Mouse (Mus musculus): ENCODE data around the gene Olfr902. TPM values are rescaled to one million over a fixed set of nuclear protein-coding genes. Genes with fewer than 3 reads are reported as not detected.
"Not testable (repeated sequence)": the region's sequence is repeated elsewhere in the genome, so short reads cannot be mapped to it uniquely, and the experiment has no call there.

The Olfr902 gene
- not detected in 2 replicates for polyA plus RNA-seq (2014; fragmentation: Nextera tagmentation; extraction: Ambion mirVana)

DNA sequence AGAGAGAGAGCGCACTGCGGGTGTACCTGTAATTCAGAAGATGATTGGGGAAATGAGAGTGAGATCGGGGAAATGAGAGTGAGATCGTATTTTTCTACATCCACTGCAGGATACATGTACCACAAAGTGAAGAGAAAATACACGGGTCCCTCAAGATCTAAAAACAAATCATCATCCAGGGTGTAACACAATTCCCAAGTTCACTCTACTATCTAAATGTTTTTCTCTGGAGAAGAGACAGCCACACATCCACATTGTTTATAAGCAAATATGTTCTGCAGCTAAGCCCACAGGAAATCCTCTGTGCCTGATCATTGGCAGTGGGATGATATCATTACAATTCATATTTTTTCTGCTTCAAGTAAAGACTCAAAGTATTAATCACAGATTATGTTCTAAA lies at the start of gene Olfr902:
Olfr902 (plus strand) TSS at position 301 of the 400 bp plus-strand sequence.
- ATAC-seq (ENCODE audit: insufficient number of reproducible peaks, insufficient read depth, low FRiP score, low read depth) = no peak
- Histone ChIP-seq H3K27ac (replicated peaks in 1 of 2; ENCODE audit: control insufficient read depth in 1 of 2, insufficient read depth in 1 of 2, low read depth in 2 of 2, low read length in 2 of 2) (no peak within 1 kb of the TSS), H3K4me2 (ENCODE audit: low read length) (no peak within 1 kb of the TSS), H3K4me1 (ENCODE audit: control insufficient read depth in 2 of 2, insufficient read depth in 2 of 2, low read length in 2 of 2) (no peaks in the 10 kb centered on the region), H3K9me3 (ENCODE audit: control insufficient read depth, low read length) (no peaks in the 10 kb centered on the region), H3K27me3 (ENCODE audit: control insufficient read depth, insufficient read depth, low read length) (no peaks in the 10 kb centered on the region), H3K9ac (ENCODE audit: low read length) (no peak within 1 kb of the TSS), H3K36me3 (ENCODE audit: control insufficient read depth, insufficient read depth, low read length) (no peaks in the 10 kb centered on the region), H3K4me3 (ENCODE audit: control insufficient read depth in 1 of 2, insufficient read depth in 1 of 2, low read depth in 1 of 2, low read length in 2 of 2) (no peak within 1 kb of the TSS)
- 81% methylated on average over 5 of the region's 5 CpGs for WGBS

DNA sequence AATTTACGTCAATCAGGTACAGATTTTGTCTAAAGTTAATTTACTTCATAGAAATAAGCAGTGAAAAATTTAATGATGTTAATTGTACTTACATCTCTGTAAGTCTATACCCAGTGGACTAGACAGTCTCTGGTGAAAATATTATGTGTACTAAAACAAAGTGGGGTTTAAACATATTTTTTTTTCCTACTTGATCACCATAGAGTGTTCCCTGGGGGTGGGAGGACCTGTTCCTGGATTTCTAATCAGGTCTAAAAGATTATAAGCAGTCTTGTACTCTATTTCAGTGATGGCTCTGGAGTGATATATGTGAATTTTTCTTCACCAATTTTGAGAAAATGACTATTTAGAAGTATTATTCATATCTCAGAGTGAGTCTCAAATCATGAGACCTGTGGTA lies 46.1 kb upstream of the Olfr902 start, which contains the start of gene Olfr147:
Olfr147 (plus strand) TSS at position 301 of the 400 bp plus-strand sequence.
- ATAC-seq (ENCODE audit: insufficient number of reproducible peaks, insufficient read depth, low FRiP score, low read depth) = no peak
- WGBS = 70% methylated on average over 1 of the region's 1 CpGs
- no peak within 1 kb of the TSS for H3K4me2 ChIP-seq (ENCODE audit: low read length)

DNA sequence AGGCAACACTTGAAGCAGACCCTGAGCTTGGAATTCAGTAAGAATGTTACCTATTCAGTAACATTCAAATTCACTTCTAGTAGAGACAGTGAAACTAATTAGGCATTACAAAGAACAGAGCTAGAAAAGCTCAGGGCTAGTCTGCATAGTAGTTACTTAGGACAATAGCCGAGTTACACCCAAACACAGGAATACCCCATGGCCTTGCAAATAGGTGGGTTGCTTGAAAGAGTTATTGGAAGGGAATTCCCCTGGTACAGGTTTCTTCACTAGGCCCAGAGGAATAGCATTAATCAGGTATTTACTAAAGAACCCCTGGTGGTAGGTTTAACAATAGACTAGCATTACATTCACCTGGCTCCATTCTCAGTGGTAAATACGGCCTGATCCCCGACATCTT lies 40.0 kb upstream of the Olfr902 start:
- H3K27ac ChIP-seq (replicated peaks in 1 of 2; ENCODE audit: control insufficient read depth in 1 of 2, insufficient read depth in 1 of 2, low read depth in 2 of 2, low read length in 2 of 2); H3K36me3 ChIP-seq (ENCODE audit: control insufficient read depth, insufficient read depth, low read length); H3K4me1 ChIP-seq (ENCODE audit: control insufficient read depth in 2 of 2, insufficient read depth in 2 of 2, low read length in 2 of 2); ATAC-seq (ENCODE audit: insufficient number of reproducible peaks, insufficient read depth, low FRiP score, low read depth); H3K4me3 ChIP-seq (ENCODE audit: control insufficient read depth in 1 of 2, insufficient read depth in 1 of 2, low read depth in 1 of 2, low read length in 2 of 2); H3K9me3 ChIP-seq (ENCODE audit: control insufficient read depth, low read length); H3K27me3 ChIP-seq (ENCODE audit: control insufficient read depth, insufficient read depth, low read length); H3K4me2 ChIP-seq (ENCODE audit: low read length); H3K9ac ChIP-seq (ENCODE audit: low read length): not testable (repeated sequence)
- WGBS = 84% methylated on average over 3 of the region's 3 CpGs

More for the DNA sequence above, 46.1 kb upstream of the Olfr902 start, which contains the start of gene Olfr147:
- H3K4me1 ChIP-seq (ENCODE audit: control insufficient read depth in 2 of 2, insufficient read depth in 2 of 2, low read length in 2 of 2) = no peaks in the 10 kb centered on the region
- H3K9me3 ChIP-seq (ENCODE audit: control insufficient read depth, low read length) = no peaks in the 10 kb centered on the region
- no peak within 1 kb of the TSS for H3K4me3 ChIP-seq (ENCODE audit: control insufficient read depth in 1 of 2, insufficient read depth in 1 of 2, low read depth in 1 of 2, low read length in 2 of 2)
- no peak within 1 kb of the TSS for H3K9ac ChIP-seq (ENCODE audit: low read length)
- no peak within 1 kb of the TSS for H3K27ac ChIP-seq (replicated peaks in 1 of 2; ENCODE audit: control insufficient read depth in 1 of 2, insufficient read depth in 1 of 2, low read depth in 2 of 2, low read length in 2 of 2)
- no peaks in the 10 kb centered on the region for H3K36me3 ChIP-seq (ENCODE audit: control insufficient read depth, insufficient read depth, low read length)
- no peaks in the 10 kb centered on the region for H3K27me3 ChIP-seq (ENCODE audit: control insufficient read depth, insufficient read depth, low read length)

DNA sequence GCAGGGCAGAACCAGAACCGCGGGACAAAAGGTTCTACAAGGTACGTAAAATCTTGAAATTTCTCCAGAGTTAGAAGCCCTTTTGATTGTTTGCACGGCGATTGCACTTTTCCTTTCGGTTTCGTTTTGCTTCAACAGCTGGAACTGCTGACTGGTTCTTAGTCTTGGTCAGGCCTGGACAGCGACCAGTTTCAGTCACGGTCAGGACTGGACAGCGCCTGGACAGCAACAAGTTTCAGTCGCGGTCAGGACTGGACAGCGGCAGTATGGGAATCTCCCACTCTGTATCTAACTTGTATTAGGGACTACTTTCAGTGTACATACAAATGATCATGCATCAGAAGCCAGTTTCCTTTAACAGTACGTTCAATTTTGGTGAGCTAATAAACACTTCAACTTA lies 34.0 kb upstream of the Olfr902 start:
- not testable (repeated sequence) for H3K4me1 ChIP-seq (ENCODE audit: control insufficient read depth in 2 of 2, insufficient read depth in 2 of 2, low read length in 2 of 2); H3K9me3 ChIP-seq (ENCODE audit: control insufficient read depth, low read length); H3K27me3 ChIP-seq (ENCODE audit: control insufficient read depth, insufficient read depth, low read length); H3K4me3 ChIP-seq (ENCODE audit: control insufficient read depth in 1 of 2, insufficient read depth in 1 of 2, low read depth in 1 of 2, low read length in 2 of 2); H3K4me2 ChIP-seq (ENCODE audit: low read length); H3K36me3 ChIP-seq (ENCODE audit: control insufficient read depth, insufficient read depth, low read length); ATAC-seq (ENCODE audit: insufficient number of reproducible peaks, insufficient read depth, low FRiP score, low read depth); H3K27ac ChIP-seq (replicated peaks in 1 of 2; ENCODE audit: control insufficient read depth in 1 of 2, insufficient read depth in 1 of 2, low read depth in 2 of 2, low read length in 2 of 2); H3K9ac ChIP-seq (ENCODE audit: low read length)
- 85% methylated on average over 14 of the region's 14 CpGs for WGBS

DNA sequence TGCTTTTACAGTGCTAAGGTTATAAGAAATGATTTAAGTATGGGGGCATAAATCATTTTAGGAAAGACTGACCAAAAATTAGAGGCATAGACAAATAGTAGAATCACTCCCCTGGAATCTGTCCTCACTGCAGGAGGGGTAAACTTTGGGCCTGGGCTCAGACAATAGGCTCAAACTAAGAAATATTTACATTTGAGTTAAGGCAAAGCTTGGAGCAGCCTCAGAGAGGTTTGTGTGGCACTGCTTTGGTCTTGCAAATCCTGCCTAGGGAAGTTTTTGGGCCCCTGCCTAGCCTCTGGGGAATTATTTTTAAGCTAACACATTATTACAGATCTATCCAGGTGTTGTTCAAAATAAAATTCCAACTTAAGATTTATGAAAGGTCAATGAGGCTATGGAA lies 23.7 kb upstream of the Olfr902 start:
- Histone ChIP-seq H3K27ac (replicated peaks in 1 of 2; ENCODE audit: control insufficient read depth in 1 of 2, insufficient read depth in 1 of 2, low read depth in 2 of 2, low read length in 2 of 2) (no peak overlapping the region), H3K4me2 (ENCODE audit: low read length) (no peak overlapping the region), H3K9ac (ENCODE audit: low read length) (no peak overlapping the region), H3K27me3 (ENCODE audit: control insufficient read depth, insufficient read depth, low read length) (no peaks in the 10 kb centered on the region), H3K9me3 (ENCODE audit: control insufficient read depth, low read length) (0 out of 2 replicates have a peak, but pooled peaks cover 6% of the 10 kb centered on the region), H3K4me1 (ENCODE audit: control insufficient read depth in 2 of 2, insufficient read depth in 2 of 2, low read length in 2 of 2) (no peaks in the 10 kb centered on the region), H3K4me3 (ENCODE audit: control insufficient read depth in 1 of 2, insufficient read depth in 1 of 2, low read depth in 1 of 2, low read length in 2 of 2) (no peak overlapping the region), H3K36me3 (ENCODE audit: control insufficient read depth, insufficient read depth, low read length) (no peaks in the 10 kb centered on the region)
- no peak for ATAC-seq (ENCODE audit: insufficient number of reproducible peaks, insufficient read depth, low FRiP score, low read depth)

DNA sequence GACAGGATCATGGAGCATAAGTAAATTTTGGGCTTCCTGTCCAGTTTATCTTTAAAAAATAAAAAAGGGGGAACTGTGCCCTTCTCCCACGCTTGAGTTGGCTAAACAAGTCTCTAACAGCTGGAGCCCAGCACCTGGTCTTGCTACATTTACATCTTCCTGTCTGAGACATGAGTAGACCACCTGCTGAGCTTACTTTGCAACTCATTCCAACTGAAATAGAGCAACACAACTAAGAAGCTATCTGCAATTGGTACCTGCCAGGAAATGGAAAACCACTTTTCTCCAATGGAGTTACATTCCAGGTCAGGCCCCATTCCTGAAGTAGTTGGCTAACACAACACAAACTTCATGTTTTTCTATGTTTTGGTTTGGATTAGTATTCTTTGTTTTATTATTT lies 20.4 kb upstream of the Olfr902 start:
- H3K4me3 ChIP-seq (ENCODE audit: control insufficient read depth in 1 of 2, insufficient read depth in 1 of 2, low read depth in 1 of 2, low read length in 2 of 2) = no peak overlapping the region
- WGBS = 37% methylated on average over 1 of the region's 1 CpGs
- H3K36me3 ChIP-seq (ENCODE audit: control insufficient read depth, insufficient read depth, low read length) = no peaks in the 10 kb centered on the region
- no peaks in the 10 kb centered on the region for H3K4me1 ChIP-seq (ENCODE audit: control insufficient read depth in 2 of 2, insufficient read depth in 2 of 2, low read length in 2 of 2)
- no peak overlapping the region for H3K4me2 ChIP-seq (ENCODE audit: low read length)
- no peak for ATAC-seq (ENCODE audit: insufficient number of reproducible peaks, insufficient read depth, low FRiP score, low read depth)
- no peak overlapping the region for H3K9ac ChIP-seq (ENCODE audit: low read length)
- no peaks in the 10 kb centered on the region for H3K27me3 ChIP-seq (ENCODE audit: control insufficient read depth, insufficient read depth, low read length)
- 0 out of 2 replicates have a peak, but pooled peaks cover 6% of the 10 kb centered on the region for H3K9me3 ChIP-seq (ENCODE audit: control insufficient read depth, low read length)
- no peak overlapping the region for H3K27ac ChIP-seq (replicated peaks in 1 of 2; ENCODE audit: control insufficient read depth in 1 of 2, insufficient read depth in 1 of 2, low read depth in 2 of 2, low read length in 2 of 2)

DNA sequence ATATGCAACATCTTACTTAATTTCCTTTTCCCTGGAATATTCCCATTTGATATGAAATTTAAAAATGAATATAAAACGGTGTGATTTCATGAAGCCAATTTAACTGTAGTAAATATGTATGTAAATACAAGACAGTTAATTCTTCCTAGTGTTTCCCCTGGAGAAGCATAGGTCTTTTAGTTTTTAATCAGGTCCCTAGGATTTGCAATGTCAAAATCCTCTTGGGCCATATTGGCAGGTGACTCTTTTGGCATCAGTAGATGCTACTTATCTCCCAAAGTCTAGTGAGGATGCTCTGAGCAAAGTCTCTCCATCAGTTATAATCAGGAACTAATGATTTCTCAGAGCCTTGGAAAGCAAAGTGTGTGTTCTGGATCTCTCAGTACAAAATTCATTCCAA lies 18.3 kb upstream of the Olfr902 start, which contains the start of gene Olfr901:
Olfr901 (plus strand) TSS at position 301 of the 400 bp plus-strand sequence.
- Histone ChIP-seq H3K36me3 (ENCODE audit: control insufficient read depth, insufficient read depth, low read length) (no peaks in the 10 kb centered on the region), H3K4me1 (ENCODE audit: control insufficient read depth in 2 of 2, insufficient read depth in 2 of 2, low read length in 2 of 2) (no peaks in the 10 kb centered on the region), H3K4me2 (ENCODE audit: low read length) (no peak within 1 kb of the TSS), H3K4me3 (ENCODE audit: control insufficient read depth in 1 of 2, insufficient read depth in 1 of 2, low read depth in 1 of 2, low read length in 2 of 2) (no peak within 1 kb of the TSS), H3K9ac (ENCODE audit: low read length) (no peak within 1 kb of the TSS), H3K27ac (replicated peaks in 1 of 2; ENCODE audit: control insufficient read depth in 1 of 2, insufficient read depth in 1 of 2, low read depth in 2 of 2, low read length in 2 of 2) (no peak within 1 kb of the TSS), H3K27me3 (ENCODE audit: control insufficient read depth, insufficient read depth, low read length) (no peaks in the 10 kb centered on the region), H3K9me3 (ENCODE audit: control insufficient read depth, low read length) (0 out of 2 replicates have a peak, but pooled peaks cover 6% of the 10 kb centered on the region)
- 74% methylated on average over 1 of the region's 1 CpGs for WGBS
- ATAC-seq (ENCODE audit: insufficient number of reproducible peaks, insufficient read depth, low FRiP score, low read depth) = no peak

DNA sequence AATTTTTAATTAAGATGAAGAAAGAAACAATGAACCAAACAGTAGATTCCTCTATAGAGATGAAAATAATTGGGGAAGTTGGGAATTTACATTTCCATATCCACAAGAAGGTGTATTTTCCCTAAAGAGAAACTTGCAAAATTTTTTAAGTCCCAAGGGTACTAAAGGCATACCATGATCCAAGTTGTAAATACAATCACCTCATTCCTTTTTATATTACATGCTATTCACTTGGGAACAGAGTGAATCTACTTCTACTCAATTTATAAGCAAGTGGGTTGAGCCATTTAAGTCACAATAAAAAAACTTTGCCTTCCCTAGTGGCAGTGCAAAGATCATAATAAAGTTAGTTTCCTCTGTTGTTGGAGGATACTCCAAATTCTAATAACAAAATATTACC lies 15.4 kb downstream of the Olfr902 start, which contains the start of gene Olfr904:
Olfr904 (plus strand) TSS at position 301 of the 400 bp plus-strand sequence.
- no peaks in the 10 kb centered on the region for H3K4me1 ChIP-seq (ENCODE audit: control insufficient read depth in 2 of 2, insufficient read depth in 2 of 2, low read length in 2 of 2)
- H3K4me3 ChIP-seq (ENCODE audit: control insufficient read depth in 1 of 2, insufficient read depth in 1 of 2, low read depth in 1 of 2, low read length in 2 of 2) = no peak within 1 kb of the TSS
- H3K4me2 ChIP-seq (ENCODE audit: low read length) = no peak within 1 kb of the TSS
- H3K27ac ChIP-seq (replicated peaks in 1 of 2; ENCODE audit: control insufficient read depth in 1 of 2, insufficient read depth in 1 of 2, low read depth in 2 of 2, low read length in 2 of 2) = no peak within 1 kb of the TSS
- no peak within 1 kb of the TSS for H3K9ac ChIP-seq (ENCODE audit: low read length)
- H3K36me3 ChIP-seq (ENCODE audit: control insufficient read depth, insufficient read depth, low read length) = no peaks in the 10 kb centered on the region
- H3K27me3 ChIP-seq (ENCODE audit: control insufficient read depth, insufficient read depth, low read length) = no peaks in the 10 kb centered on the region
- no peak for ATAC-seq (ENCODE audit: insufficient number of reproducible peaks, insufficient read depth, low FRiP score, low read depth)
- no peaks in the 10 kb centered on the region for H3K9me3 ChIP-seq (ENCODE audit: control insufficient read depth, low read length)

Measured in heart, embryonic 14.5 days (tissue).